Mouse (Mus musculus) c-Kit-positive CD71-negative TER-119-negative erythroid progenitor cells, embryonic 14.5 days (primary cell): ENCODE data around the gene Ctsm.
"Not testable (repeated sequence)": the region's sequence is repeated elsewhere in the genome, so short reads cannot be mapped to it uniquely, and the experiment has no call there.

Experiments
- DNase-seq: peaks from one replicate; pipeline ENCODE4 v3.0.0-alpha.2; 2013; ENCODE audit warnings: low read depth

Ctsm gene

GRCm38 (mm10) chr13:61541631-61542030 lies at the start of gene Ctsm:
Gene Ctsm, minus strand, starts transcription at chr13:61541839.
- no peak for DNase-seq

GRCm38 (mm10) chr13:61570027-61570426 lies 28.4 kb upstream of the Ctsm start, which contains the start of gene Cts3:
Gene Cts3, minus strand, starts transcription at chr13:61570127.
- DNase-seq = no peak

DNA sequence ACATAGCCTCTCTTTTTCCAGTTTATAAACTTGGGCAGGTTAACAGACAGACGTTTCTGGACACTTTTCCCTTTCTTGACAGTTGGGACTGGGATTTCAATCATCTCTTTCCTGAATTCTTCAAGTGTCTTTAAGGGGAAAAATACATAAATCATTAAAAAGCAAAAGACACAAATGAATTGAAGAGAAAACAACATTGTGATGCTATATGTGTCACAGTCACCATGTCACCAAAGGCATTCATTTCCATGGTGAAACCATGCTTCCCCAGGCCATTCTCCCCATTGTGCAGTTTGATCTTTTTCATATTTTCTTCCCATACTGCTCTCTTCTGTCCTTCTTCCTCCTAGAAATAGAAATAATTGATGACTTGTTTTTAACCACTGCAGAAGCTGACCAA lies 26.4 kb upstream of the Ctsm start, which contains the start of gene Gm49352:
TSS of gene Gm49352 (minus strand) at position 101 of the 400 bp plus-strand sequence.
- not testable (repeated sequence) for DNase-seq
